Mouse (Mus musculus): Measurements from ENCODE around the gene Rab25.

Gene Rab25

DNA sequence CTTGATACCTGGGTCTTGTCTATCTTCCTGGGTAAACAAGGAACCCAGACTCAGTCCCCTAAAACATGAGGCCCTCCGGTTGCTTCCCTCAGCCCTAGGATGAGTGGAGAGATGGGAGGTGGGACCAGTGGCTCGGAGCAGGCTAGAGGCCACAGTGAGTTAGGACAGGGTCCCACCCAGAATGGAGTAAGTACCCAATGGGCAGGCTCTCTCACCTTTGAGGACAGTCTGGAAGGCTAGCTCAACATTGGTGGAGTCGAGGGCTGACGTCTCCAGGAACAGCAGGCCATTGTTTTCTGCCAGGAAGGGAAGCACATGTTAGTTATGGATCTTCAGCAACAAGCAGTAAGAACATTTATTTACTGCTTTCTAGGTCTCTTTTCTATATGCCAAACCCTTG is 5.6 kb downstream of the Rab25 start:
- DNase-seq (ENCODE audit: low read depth, low spot score), result peak; percentile 50

DNA sequence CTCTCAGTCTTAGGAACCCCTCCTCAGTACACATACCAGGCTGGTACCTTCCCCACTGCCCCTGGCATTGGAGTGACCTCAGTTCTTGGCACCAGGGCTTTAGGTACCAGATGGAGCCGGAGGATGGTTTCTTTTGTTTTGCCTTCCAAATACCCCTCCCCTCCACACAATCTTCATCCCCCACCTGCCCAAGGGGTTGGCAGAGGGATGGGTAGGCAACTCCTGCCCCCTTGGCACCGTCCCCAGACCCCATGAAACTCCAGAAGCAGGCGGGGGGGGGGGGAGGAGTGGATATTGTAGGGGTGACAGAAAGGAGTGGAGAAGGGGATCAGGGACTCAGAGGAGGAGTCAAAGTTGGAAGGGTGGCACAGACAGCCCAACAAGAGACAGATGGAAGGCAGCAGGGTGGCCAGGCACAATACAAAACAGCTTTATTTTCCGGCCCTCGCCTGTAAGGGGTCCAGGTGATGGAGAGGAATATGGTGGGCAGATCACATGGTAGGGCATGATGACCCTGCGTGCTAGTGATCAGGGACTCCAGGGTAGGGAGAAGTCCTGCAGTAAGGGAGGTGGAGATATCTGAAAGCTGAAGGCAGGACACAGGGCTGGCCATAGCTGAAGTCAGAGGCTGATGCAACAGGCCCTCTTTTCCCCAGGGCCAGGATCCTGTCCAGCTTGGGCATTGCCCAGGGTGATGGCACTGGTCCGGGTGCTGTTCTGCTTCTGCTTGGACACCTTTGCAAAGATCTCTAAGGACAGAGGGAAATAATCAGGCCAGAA is 6.3 kb downstream of the Rab25 start:
- DNase-seq (ENCODE audit: low read depth, low spot score), result peak; percentile 79

DNA sequence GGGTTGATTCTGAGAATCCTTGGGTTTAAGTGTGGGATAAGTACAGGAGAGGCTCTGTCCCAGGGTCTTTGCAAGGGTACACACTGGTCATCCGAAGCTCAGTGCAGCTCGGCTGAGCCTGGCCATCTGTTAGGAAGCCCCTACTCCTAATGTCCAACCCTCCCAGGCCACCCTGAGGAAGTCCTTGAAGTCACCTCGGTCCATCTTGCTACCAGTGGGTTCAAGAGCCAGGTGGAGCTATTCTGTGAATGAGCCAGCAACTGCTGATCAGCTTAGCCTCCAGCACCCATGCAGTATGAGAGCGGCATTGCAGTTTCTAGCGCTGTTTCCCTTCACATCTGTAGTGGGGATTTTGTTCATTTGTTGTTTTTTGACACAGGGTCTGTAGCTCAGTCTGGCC is 8.0 kb downstream of the Rab25 start:
- no peak for DNase-seq (ENCODE audit: low read depth, low spot score)

- no peak for DNase-seq (ENCODE audit: low read depth, low spot score)
These were observed 8.7 kb downstream of the Rab25 start for GRCm38 (mm10) chr3:88539397-88539796.

DNA sequence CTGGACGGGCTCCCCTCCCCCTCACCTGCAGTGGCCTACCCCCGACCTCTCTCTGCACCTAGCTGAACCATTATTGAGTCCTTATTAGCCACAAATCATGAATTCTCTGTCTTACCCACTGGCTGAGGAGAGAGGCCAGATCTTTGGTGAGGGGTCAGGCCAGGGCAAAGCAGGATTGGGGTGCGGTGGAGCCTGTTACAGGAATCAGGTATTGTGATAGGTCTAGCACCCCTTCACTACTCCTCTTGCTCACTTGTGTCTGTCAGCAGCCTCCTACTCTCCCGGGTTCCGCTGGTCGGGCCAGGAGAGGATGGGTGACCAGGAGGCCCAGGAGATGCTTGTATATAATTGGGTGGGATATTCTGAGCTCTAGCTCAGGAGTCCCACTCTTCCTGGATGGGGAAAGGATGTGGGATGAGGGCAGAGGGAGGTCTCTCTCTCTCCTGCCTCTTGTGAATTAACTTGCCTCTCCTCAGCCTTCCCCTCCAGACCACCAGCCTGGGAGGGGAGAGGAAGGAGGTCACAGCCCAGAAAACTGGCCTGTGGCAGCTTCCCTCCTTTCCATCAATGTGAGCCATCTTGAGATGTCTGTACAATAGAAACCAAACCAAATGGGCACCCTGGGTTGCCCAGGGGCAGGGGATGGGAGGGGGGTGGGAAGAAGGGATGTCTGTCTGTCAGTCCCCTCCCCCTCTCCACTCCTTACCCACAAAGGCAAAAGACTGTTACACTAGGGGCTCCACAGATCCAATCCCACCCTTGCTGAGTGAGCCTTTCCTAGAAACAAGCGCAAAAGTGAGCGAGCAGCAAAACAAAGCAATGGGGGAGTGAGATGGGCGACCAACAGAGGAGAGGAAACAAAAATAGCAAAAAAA is 9.6 kb downstream of the Rab25 start:
- DNase-seq (ENCODE audit: low read depth, low spot score), result no peak

DNA sequence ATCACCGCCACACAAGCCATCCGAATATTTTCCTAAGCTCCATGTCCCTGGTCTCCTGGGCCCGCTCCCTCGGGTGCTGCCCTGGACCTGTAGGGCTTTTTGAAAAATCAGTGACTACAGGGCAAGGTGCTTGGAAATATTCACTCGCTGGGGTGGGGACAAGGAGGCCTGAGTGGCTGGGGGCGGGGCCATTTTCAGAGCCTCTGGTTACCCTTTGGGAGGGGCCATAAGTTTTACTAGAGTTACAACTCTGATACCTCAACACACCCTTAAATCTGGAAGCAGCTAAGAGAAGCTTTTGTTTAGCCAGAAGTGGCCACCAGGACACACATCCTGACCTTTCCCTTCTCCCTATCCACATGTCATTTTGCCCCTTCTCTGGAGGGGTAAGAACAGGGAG is 11.0 kb downstream of the Rab25 start:
- DNase-seq (ENCODE audit: low read depth, low spot score), result no peak

DNA sequence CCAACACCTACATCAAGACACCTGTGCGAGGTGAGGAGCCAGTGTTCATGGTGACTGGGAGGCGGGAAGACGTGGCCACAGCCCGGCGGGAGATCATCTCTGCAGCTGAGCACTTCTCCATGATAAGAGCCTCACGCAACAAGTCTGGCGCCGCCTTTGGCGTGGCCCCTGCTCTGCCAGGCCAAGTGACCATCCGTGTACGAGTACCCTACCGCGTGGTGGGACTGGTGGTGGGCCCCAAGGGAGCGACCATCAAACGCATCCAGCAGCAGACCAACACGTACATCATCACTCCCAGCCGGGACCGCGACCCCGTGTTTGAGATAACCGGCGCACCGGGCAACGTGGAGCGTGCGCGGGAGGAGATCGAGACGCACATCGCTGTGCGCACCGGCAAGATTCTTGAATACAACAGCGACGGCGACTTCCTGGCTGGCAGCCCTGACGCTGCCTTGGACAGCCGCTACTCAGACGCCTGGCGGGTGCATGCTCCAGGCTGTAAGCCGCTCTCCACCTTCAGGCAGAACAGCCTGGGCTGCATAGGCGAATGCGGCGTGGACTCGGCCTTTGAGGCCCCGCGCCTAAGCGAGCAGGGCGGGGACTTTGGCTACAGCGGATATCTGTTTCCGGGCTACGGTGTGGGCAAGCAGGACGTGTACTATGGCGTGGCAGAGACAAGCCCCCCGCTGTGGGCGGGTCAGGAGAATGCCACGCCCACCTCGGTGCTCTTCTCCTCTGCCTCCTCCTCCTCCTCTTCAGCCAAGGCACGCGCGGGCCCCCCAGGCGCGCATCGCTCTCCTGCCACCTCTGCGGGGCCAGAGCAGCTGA is 11.8 kb downstream of the Rab25 start:
- peak; percentile 89 for DNase-seq (ENCODE audit: low read depth, low spot score)

DNA sequence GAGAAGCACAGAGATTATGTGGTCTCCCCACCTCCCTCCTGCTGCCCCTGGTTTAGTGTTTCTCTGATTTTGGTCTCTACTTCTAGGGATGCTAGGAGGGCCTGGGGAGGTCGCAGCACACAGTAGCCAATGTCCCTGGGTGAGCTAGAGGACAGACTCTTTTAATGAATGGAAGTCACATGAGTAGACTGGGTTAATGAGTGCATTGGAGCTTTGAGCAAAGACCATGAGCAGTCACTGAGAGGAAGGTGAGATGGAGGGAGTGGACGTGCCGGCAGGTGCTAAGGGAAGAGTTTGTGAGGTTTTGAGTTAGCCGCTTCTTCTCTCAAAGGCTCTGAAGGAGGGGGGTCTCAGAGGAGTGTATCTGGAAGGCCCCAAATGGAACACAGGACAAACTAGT is 12.6 kb downstream of the Rab25 start:
- DNase-seq (ENCODE audit: low read depth, low spot score), result no peak

DNA sequence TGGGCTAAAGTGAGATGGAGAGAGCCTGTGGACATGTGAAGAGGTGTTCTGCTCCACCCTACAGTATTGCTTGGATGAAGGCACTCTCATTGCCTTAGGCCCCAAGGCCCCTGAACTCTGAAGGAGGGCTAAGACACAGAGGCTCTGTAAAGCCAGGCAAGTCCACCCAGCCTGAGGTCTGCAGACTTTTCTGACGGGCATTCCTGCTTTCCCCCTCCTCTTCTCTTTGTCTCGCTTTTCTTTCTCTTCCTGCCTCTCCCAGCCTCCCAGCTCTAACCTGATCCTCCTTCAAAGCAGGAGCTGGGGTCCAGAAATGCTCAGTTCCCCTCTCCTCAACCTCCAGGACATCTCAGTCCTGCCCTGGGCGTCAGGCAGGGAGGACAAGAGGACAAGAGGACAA is 13.1 kb downstream of the Rab25 start:
- no peak for DNase-seq (ENCODE audit: low read depth, low spot score)

GRCm38 (mm10) chr3:88533706-88534105 is 14.4 kb downstream of the Rab25 start:
- DNase-seq (ENCODE audit: low read depth, low spot score), result no peak

DNA sequence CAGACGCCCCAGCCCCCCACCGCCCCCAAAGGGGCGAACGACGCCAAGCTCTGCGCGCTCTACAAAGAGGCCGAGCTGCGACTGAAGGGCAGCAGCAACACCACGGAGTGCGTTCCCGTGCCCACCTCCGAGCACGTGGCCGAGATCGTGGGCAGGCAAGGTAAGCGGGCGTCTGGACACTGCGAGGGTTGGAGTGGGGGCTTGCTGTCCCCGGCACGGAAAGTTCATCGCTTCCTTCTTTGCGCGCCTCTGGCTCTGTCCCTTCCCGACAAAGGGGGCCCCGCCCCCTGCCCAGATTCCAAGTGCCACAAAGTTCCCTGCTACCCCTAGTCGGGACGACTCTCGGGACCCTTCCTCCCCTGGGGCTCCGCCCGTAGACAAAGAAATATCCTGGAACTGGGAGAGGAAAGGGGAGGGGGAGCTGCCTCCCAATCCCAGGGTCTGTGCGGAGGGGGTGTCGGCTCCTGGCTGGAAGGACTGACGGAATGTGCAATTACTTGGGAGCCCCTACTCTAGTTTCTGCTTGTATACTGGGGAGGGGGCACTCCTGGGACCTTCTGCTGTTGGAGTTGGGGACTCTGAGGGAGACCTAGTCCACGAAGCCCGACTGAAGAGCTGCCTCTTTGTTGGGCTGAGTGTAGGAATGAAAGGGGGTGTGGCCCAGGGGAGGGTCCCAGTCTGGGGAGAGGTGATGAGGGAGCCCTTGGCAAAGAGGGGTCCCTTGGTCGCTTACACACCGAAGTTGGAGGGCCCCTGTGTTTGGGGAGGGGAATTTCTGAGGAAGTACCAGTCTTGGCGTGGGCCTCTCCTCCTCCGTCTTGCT is 15.2 kb downstream of the Rab25 start:
- DNase-seq (ENCODE audit: low read depth, low spot score), result no peak

DNA sequence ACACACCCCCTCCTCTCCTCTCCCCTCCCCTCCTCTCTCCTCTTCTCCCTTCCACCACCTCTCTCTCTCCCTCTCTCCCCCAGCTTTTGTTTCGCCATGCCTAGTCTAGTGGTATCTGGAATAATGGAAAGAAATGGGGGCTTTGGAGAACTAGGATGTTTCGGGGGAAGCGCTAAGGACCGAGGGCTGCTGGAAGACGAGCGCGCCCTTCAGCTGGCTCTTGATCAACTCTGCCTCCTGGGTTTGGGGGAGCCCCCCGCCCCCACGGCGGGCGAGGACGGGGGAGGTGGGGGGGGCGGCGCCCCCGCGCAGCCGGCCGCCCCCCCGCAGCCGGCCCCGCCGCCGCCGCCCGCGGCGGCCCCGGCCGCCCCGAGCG is 15.8 kb downstream of the Rab25 start, which contains the start of gene Mex3a:
TSS of gene Mex3a (plus strand) at position 97 of the 376 bp plus-strand sequence.
- DNase-seq (ENCODE audit: low read depth, low spot score), result no peak

- peak; percentile 84 for DNase-seq (ENCODE audit: low read depth, low spot score)
These were observed 16.5 kb downstream of the Rab25 start for GRCm38 (mm10) chr3:88531348-88532298.

DNA sequence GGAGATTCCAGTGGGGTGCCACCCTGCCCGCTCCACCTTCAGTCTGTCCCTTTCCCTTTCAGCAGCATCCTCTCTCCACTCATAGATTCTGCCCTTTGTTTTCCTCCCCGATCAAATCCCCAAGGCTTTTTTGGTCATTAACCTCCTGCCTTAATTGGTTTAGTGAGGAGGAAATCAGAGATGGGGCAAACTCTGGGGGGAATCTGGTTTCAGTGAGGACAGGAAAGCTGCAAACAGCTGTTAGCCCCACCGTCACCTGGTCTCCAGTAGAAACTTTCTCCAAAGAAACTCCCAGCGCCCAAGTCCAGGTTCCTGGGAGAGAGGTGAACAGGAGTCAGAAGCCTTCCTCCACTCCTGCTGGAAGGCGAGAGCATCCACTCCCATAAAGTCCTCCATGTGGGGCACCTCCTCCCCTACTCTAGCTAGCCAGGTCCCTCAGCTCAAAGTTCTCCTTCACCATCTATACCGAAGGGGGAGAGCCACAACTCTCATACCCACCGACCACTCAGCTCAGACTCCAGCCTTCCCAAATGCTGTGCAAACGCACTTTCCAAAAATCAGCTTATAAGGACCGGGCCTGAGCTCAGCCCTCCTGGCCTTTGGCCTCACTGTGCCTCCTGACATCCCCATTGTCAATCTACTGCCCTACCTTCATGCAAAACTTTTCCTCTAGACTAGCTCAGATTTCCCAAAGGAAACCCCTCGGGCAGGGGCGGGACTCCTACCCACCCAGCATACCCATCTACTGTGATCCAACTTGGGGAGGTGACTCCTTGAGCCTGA is 17.8 kb downstream of the Rab25 start:
- no peak for DNase-seq (ENCODE audit: low read depth, low spot score)

DNA sequence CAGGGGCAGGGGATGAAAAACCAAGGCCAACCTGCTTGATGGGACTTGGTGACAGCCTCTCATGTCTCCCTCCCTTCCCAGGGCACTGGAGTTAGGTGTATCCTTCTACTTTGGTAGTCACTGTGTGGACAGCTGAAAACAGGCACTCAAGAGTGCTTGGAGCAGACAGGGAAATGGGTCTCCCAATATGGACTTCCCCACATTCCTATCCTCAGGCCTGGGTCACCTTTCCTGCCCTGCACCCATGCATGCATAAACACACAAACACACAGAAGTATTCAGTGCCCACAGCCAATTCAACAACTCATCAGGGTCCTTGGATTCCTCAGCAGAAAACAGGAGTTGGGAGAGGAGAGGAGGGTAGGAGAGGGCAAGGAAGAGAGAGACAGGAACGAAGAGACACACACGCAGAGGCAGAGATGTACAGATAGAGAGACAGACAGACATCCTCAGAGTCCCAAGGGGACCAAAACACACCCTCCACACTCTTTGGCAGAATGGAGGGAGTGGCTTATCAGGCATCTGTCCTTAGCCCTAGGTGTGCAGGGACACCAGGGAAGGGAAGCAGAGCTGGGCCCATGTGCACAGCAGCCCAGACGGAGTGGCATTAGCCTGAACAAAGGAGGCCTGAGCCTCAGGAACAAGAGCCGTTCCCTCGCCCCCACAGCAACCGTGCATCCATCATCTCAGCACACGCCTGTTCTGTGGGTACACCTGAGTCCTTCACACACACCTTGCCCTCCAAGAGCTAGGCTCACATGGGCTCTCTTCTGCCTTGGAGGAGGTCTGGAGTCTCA is 18.7 kb downstream of the Rab25 start:
- no peak for DNase-seq (ENCODE audit: low read depth, low spot score)

GRCm38 (mm10) chr3:88528646-88529045 is 19.5 kb downstream of the Rab25 start:
- DNase-seq (ENCODE audit: low read depth, low spot score), result no peak

DNA sequence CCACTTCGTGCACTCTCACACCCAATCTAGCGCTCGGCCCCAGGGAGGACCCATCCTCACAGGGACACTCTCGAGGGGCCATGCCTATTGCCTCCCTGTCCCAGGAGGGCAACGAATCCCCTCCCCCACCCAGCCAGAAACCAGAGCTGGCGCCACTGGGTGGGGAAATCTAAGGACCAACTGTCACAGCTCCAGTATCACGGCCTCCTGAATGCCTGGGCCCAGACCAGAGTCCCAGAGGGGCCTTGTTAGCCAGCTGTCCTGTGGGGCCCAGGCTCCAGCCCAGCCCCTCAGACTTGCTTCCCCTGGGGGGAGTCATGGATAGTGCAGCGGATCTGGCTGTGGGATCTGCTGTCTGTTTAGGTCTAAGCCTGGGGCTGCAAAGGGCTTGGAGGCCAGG is 20.5 kb downstream of the Rab25 start:
- no peak for DNase-seq (ENCODE audit: low read depth, low spot score)

All from brain, adult 2 months (tissue).